Mouse (Mus musculus) kidney, embryonic 14.5 days (tissue): ENCODE data around the gene Acrbp. TPM values are rescaled to one million over a fixed set of nuclear protein-coding genes. Genes with fewer than 3 reads are reported as not detected.
"Not testable (repeated sequence)": the region's sequence is repeated elsewhere in the genome, so short reads cannot be mapped to it uniquely, and the experiment has no call there.

ENCODE experiments used
- ATAC-seq: fragments of 200-750 bp; cut with Nextera tagmentation; 2 replicates; pipeline ENCODE4 v1.8.0; 2017; ENCODE audit warnings: moderate number of reproducible peaks, mild to moderate bottlenecking, moderate TSS enrichment, moderate library complexity; ENCODE audit not compliant: low FRiP score, low TSS enrichment
- H3K27ac ChIP-seq: fragments of 300-500 bp; sonication (generic); 2 replicates; pipeline ENCODE4 v1.5.1; 2014; ENCODE audit warnings: low read depth, mild to moderate bottlenecking, low read length, moderate library complexity, mixed read lengths
- H3K27me3 ChIP-seq: fragments of 300-500 bp; sonication (generic); 2 replicates; pipeline ENCODE4 v1.6.1; 2014; ENCODE audit warnings: mild to moderate bottlenecking, low read length; ENCODE audit not compliant: control insufficient read depth, insufficient read depth
- H3K36me3 ChIP-seq: fragments of 300-500 bp; sonication (generic); 2 replicates; pipeline ENCODE4 v1.6.1; 2014; ENCODE audit warnings: low read length, mixed read lengths; ENCODE audit not compliant: control insufficient read depth, insufficient read depth
- H3K4me1 ChIP-seq: fragments of 300-500 bp; sonication (generic); 2 replicates; pipeline ENCODE4 v1.6.1; 2014; ENCODE audit warnings: low read length, mixed read lengths; ENCODE audit not compliant: control insufficient read depth, insufficient read depth
- H3K4me2 ChIP-seq: fragments of 300-500 bp; sonication (generic); replicated peaks from 2 replicates; pipeline ENCODE4 v1.6.1; 2014; ENCODE audit warnings: low read depth, mild to moderate bottlenecking, low read length
- H3K4me3 ChIP-seq: fragments of 300-500 bp; sonication (generic); 2 replicates; pipeline ENCODE4 v1.5.1; 2014; ENCODE audit warnings: mild to moderate bottlenecking, low read length
- H3K9ac ChIP-seq: fragments of 300-500 bp; sonication (generic); 2 replicates; pipeline ENCODE4 v1.6.1; 2014; ENCODE audit warnings: low read depth, mild to moderate bottlenecking, low read length, moderate library complexity
- H3K9me3 ChIP-seq: fragments of 300-500 bp; sonication (generic); 2 replicates; pipeline ENCODE4 v1.6.1; 2016; ENCODE audit warnings: low read length; ENCODE audit not compliant: control insufficient read depth
- WGBS: fragments of 180-500 bp; shearing (Covaris S2); extraction: QIAGEN DNeasy Blood & Tissue Kit; methylation state at CpG from one replicate; pipeline ENCODE4 v1.1.7; 2014; 5-methylcytosine and 5-hydroxymethylcytosine counted together
- polyA plus RNA-seq: library from polyadenylated mRNA; unstranded; fragments of >200 nt; fragmentation: Nextera tagmentation; extraction: Ambion mirVana; gene quantifications from 2 replicates; pipeline ENCODE4 v1.2.1, GENCODE M21; 2014

The Acrbp gene
- polyA plus RNA-seq = 14.0 and 14.7 TPM in 2 replicates

DNA sequence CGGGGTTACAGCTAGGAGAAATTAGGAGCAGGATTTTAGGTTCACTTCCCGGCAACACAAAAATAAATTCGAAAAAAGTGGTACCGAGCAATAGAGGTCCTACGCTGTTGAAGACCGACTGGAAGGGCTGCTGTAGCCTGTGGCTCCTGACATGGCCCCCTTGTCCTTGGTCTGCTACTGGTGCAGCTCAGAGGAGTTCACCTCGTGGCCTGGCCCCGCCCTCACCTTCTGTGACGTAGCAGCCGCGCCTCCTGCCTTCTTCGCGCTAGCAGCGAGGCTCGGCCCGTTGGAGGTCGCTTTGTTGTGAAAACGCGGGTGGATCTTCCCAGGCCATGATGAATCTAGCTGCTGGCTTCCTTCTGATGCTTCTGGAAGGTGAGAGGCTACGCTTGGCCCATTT, at the start of gene Acrbp:
TSS of gene Acrbp (plus strand) at position 12 of the 400 bp plus-strand sequence.
- H3K9ac ChIP-seq = no peak within 1 kb of the TSS
- no peak within 1 kb of the TSS for H3K27ac ChIP-seq
- H3K9me3 ChIP-seq = no peaks in the 10 kb centered on the region
- H3K4me3 ChIP-seq = no peak within 1 kb of the TSS
- H3K4me1 ChIP-seq = no peaks in the 10 kb centered on the region
- no peak for ATAC-seq
- H3K27me3 ChIP-seq = no peaks in the 10 kb centered on the region
- WGBS = 36% methylated on average over 20 of the region's 20 CpGs
- peaks cover 80% of the 10 kb centered on the region for H3K36me3 ChIP-seq
- no peak within 1 kb of the TSS for H3K4me2 ChIP-seq

DNA sequence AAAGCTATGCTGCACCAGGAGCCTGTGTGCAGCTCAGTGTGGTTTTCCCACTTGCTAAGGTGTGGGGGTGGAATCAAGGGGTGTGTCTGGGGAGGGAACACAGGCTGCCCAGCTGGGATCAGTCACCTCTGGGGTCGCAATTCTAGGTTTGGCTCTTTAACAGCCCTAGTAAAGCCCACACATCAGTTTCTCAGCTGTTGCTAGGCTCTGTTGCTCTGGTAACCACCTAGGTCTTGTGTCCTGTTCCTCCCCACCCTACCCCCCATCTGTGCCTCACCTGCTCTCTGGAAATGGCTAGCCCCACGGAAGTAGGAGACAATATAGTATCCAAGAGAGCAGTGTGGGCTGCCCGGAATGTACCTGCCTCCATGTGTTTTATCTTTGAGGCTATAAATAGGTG, 45.8 kb upstream of the Acrbp start:
- 34% methylated on average over 3 of the region's 3 CpGs for WGBS
- H3K4me3 ChIP-seq = no peak overlapping the region
- no peak for ATAC-seq
- no peaks in the 10 kb centered on the region for H3K36me3 ChIP-seq
- no peaks in the 10 kb centered on the region for H3K9me3 ChIP-seq
- H3K27ac ChIP-seq = no peak overlapping the region
- no peak overlapping the region for H3K9ac ChIP-seq
- no peak overlapping the region for H3K4me2 ChIP-seq
- H3K4me1 ChIP-seq = peaks cover 4% of the 10 kb centered on the region; the same call in 1 of the 2 replicates
- peaks cover 24% of the 10 kb centered on the region for H3K27me3 ChIP-seq

DNA sequence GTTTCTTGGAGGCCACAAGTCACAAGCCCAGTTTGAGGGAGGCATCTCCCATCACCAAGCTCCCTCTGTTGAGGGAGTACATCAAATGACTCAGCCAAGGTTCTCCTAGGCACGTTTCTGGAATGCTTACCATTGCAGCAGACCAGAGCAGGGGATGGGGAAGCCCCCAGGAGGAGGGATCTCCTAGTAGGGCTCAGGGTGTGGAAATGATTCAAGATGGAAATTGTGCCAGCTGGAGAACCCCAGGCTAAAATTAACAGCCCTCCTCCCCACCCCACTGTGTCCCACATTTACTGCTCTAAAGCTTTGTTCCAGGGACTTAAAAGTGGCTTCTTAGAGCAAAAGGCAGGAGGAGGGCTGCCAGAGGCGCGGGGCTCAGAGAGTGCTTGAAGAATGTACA, 44.4 kb upstream of the Acrbp start:
- peaks cover 11% of the 10 kb centered on the region for H3K27me3 ChIP-seq
- H3K9ac ChIP-seq = no peak overlapping the region
- no peak for ATAC-seq
- no peaks in the 10 kb centered on the region for H3K9me3 ChIP-seq
- no peak overlapping the region for H3K4me2 ChIP-seq
- WGBS = 15% methylated on average over 3 of the region's 3 CpGs
- H3K36me3 ChIP-seq = no peaks in the 10 kb centered on the region
- H3K4me3 ChIP-seq = no peak overlapping the region
- H3K27ac ChIP-seq = no peak overlapping the region
- H3K4me1 ChIP-seq = peaks cover 3% of the 10 kb centered on the region; the same call in 1 of the 2 replicates

DNA sequence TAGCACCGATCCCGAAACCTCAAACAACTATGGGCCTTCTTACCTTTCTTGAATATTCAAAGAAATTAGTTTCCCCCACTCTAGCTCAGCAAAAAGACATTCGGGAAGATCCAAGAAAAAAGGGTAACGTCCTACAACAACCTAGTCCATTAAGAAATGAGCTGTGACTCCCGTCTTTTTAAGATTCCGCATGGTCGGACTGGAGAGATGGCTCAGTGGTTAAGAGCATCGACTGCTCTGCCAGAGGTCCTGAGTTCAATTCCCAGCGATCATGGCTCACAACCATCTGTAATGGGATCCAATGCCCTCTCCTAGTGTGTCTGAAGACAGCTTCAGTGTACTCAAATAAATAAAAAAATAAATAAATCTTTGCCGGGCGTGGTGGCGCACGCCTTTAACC, 41.4 kb upstream of the Acrbp start:
- peak overlapping the region; percentile 99 for H3K27ac ChIP-seq
- H3K9ac ChIP-seq = peak overlapping the region; percentile 99
- peaks cover 24% of the 10 kb centered on the region for H3K36me3 ChIP-seq
- no peaks in the 10 kb centered on the region for H3K9me3 ChIP-seq
- peak overlapping the region; percentile 69 for H3K4me2 ChIP-seq
- 45% methylated on average over 13 of the region's 13 CpGs for WGBS
- H3K4me3 ChIP-seq = peak overlapping the region; percentile 81
- no peaks in the 10 kb centered on the region for H3K27me3 ChIP-seq
- H3K4me1 ChIP-seq = peaks cover 8% of the 10 kb centered on the region; the same call in 1 of the 2 replicates
- ATAC-seq = 0 out of 2 replicates have a peak, but pooled peaks have one; percentile 0

- peak overlapping the region; percentile 99 for H3K9ac ChIP-seq
- ATAC-seq = peak; percentile 97
- H3K27ac ChIP-seq = peak overlapping the region; percentile 99
- under 1% methylated on average over 29 of the region's 34 CpGs for WGBS
- H3K9me3 ChIP-seq = no peaks in the 10 kb centered on the region
- peak overlapping the region; percentile 69 for H3K4me2 ChIP-seq
- H3K4me3 ChIP-seq = peak overlapping the region; percentile 81
- H3K4me1 ChIP-seq = peaks cover 7% of the 10 kb centered on the region; the same call in 1 of the 2 replicates
- H3K36me3 ChIP-seq = peaks cover 27% of the 10 kb centered on the region
- H3K27me3 ChIP-seq = no peaks in the 10 kb centered on the region
Observed at GRCm38 (mm10) chr6:125008586-125009128, 40.8 kb upstream of the Acrbp start.

DNA sequence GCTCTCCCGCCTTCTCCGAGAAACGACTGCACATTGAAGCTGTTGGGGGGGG, 40.5 kb upstream of the Acrbp start, which contains the start of gene Zfp384:
TSS of gene Zfp384 (plus strand) at position 17 of the 52 bp plus-strand sequence.
- peaks cover 30% of the 10 kb centered on the region for H3K36me3 ChIP-seq
- H3K27me3 ChIP-seq = no peaks in the 10 kb centered on the region
- H3K9me3 ChIP-seq = no peaks in the 10 kb centered on the region
- no peak for ATAC-seq
- peak within 1 kb of the TSS; percentile 99 for H3K27ac ChIP-seq
- H3K4me2 ChIP-seq = peak within 1 kb of the TSS; percentile 69
- peak within 1 kb of the TSS; percentile 99 for H3K9ac ChIP-seq
- peak within 1 kb of the TSS; percentile 81 for H3K4me3 ChIP-seq
- peaks cover 5% of the 10 kb centered on the region; the same call in 1 of the 2 replicates for H3K4me1 ChIP-seq
- WGBS = no CpG with 5 or more reads among the region's 3 CpGs

DNA sequence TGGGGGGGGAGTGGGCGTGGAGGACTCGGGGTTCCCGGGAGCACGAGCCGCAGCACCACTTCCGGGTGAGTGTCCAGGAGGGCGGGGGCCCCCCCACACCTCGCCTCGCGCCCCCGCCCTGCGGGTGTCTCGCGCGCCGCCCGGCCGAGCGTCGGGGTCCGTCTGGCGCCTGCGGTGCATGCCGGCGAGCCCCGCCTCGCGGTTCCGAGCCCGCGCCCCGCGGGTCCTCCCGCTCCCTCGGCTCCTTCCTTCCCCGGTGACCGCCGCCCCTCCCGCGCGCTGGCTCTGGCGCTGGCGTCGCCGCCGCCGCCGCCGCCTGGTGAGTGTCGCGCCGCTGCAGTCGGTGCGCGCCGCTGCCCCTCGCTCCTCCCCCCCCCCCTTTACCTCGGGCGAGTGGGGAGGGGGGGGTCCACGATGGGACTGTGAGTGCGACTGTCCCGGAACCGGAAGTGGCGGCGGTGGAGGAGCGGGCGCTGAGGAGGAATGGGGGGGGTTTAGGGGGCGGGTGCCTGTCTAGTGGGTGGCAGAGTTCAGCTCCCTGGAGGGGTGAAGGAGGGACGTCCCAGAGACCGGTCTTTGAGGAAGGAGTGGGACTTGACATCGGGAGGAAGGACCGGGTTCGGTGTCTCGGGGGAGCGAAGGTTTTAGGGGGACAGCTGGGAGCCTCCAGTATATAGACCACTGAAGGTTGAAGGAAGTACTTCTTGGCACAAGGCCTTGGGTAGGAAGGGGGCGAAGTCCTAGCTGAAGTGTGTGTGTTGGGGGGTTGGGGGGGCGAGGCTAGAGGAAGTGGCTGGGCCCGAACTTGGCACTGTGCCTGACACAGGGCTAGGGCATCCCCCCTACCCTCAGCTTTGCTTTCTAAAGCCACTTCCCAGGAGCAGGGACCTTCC, 40.1 kb upstream of the Acrbp start:
- Histone ChIP-seq H3K36me3 (peaks cover 31% of the 10 kb centered on the region), H3K9me3 (no peaks in the 10 kb centered on the region), H3K4me3 (peak overlapping the region; percentile 81), H3K9ac (peak overlapping the region; percentile 99), H3K4me1 (peaks cover 5% of the 10 kb centered on the region; the same call in 1 of the 2 replicates), H3K4me2 (peak overlapping the region; percentile 69), H3K27ac (peak overlapping the region; percentile 99), H3K27me3 (no peaks in the 10 kb centered on the region)
- WGBS = under 1% methylated on average over 56 of the region's 78 CpGs
- ATAC-seq = peak; percentile 88

DNA sequence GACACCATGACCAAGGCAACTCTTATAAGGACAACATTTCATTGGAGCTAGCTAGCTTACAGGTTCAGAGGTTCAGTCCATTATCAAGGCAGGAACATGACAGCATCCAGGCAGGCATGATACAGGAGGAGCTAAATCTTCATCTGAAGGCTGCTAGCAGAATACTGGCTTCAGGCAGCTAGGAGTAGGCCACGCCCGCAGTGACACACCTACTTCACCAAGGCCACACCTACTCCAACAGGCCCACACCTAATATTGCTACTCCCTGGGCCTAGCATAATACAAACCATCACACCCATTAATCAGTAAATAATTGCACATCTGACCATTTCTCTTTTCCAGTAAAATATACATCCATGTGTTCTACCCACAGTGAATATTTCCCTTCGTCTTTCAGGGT, 31.8 kb upstream of the Acrbp start:
- Histone ChIP-seq H3K36me3 (peaks cover 59% of the 10 kb centered on the region), H3K9ac (no peak overlapping the region), H3K9me3 (no peaks in the 10 kb centered on the region), H3K4me3 (no peak overlapping the region), H3K27ac (no peak overlapping the region), H3K4me1 (no peaks in the 10 kb centered on the region), H3K4me2 (no peak overlapping the region), H3K27me3 (no peaks in the 10 kb centered on the region)
- no peak for ATAC-seq
- 95% methylated on average over 3 of the region's 3 CpGs for WGBS

DNA sequence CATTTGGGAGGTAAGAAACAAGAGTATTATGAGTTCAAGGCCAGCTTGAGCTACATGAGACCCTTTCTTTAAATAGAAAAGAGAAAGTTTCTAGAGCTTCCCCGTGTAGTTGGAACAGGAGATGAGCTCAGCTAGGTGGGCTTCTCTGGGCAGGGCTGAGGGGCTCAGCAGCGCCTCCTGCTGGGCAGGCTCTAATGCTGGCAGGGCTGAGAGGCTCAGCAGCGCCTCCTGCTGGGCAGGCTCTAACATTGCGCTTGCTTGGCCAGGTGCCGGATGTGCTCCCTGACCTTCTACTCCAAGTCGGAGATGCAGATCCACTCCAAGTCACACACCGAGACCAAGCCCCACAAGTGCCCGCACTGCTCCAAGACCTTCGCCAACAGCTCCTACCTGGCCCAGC, 19.0 kb upstream of the Acrbp start:
- peaks cover 71% of the 10 kb centered on the region for H3K36me3 ChIP-seq

More for the DNA sequence above, 19.0 kb upstream of the Acrbp start:
- 30% methylated on average over 6 of the region's 9 CpGs for WGBS
- H3K27me3 ChIP-seq, H3K9me3 ChIP-seq, H3K4me1 ChIP-seq, H3K4me3 ChIP-seq, H3K4me2 ChIP-seq, H3K27ac ChIP-seq, H3K9ac ChIP-seq: not testable (repeated sequence)
- ATAC-seq = 0 out of 2 replicates have a peak, but pooled peaks have one; percentile 8
